Mouse (Mus musculus) left cerebral cortex, adult 18-20 months (tissue): ENCODE measurements around the gene Ppp2r5a. TPM values are rescaled to one million over a fixed set of nuclear protein-coding genes. Genes with fewer than 3 reads are reported as not detected.

Experiments
- DNase-seq, 2 experiments: peaks; one replicate each; pipeline ENCODE4 v3.0.0; 2021 to 2022; ENCODE audit warnings: low spot score in 2 of 2, mixed read lengths in 1 of 2
- total RNA-seq, 2 experiments: library from RNA; stranded (reverse); gene quantifications; 2 replicates each; pipeline ENCODE4 v1.2.3; 2021

The Ppp2r5a gene
- total RNA-seq, 2 experiments from 2014 or later, result 89.2 to 94.1 TPM

DNA sequence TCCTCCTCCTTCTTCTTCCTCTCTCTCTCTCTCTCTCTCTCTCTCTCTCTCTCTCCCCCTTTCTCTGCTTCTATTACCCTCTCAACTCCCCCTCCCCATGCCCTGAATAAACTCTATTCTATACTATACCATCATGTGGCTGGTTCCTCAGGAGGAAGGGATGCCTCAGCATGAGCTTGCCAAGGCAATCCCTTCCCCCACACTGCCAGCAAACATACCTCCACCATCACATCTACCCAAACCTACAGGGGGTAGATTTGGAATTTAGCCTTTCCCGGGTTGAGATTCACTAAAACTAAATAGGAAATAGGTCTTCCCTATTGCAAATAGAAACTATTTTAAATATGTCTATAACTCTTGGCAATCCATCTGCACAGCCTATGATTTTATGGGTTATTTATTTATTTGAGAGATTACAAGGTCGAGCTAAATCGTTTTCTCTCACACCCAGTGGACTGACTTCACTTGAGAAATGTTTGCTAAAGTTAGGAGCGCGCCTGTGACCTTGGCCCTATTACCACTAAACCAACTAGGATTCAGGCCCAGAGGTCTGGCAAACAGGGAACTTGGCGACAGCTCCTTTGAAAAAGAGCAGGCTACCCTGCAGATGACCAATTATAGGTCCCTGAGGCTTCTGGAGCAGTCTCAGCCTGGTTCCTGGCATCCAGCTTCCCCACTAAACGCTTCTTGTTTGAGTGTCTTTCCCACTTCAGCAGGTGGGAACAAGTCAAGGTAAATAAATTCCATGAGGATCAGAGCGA lies 17.1 kb upstream of the Ppp2r5a start:
- no peak for DNase-seq

- DNase-seq, result no peak
Observed at GRCm38 (mm10) chr1:191419421-191419820, 16.3 kb upstream of the Ppp2r5a start.

- no peak for DNase-seq
Observed at GRCm38 (mm10) chr1:191418936-191419335, 15.9 kb upstream of the Ppp2r5a start.

GRCm38 (mm10) chr1:191417111-191417510 lies 14.0 kb upstream of the Ppp2r5a start:
- DNase-seq, result no peak

- DNase-seq, result no peak
Observed at GRCm38 (mm10) chr1:191416611-191417010, 13.5 kb upstream of the Ppp2r5a start.

- peak; percentile 55 to 60 for DNase-seq
Observed at GRCm38 (mm10) chr1:191414432-191414831, 11.4 kb upstream of the Ppp2r5a start.

GRCm38 (mm10) chr1:191413691-191414415 lies 10.8 kb upstream of the Ppp2r5a start:
- DNase-seq, result no peak

DNA sequence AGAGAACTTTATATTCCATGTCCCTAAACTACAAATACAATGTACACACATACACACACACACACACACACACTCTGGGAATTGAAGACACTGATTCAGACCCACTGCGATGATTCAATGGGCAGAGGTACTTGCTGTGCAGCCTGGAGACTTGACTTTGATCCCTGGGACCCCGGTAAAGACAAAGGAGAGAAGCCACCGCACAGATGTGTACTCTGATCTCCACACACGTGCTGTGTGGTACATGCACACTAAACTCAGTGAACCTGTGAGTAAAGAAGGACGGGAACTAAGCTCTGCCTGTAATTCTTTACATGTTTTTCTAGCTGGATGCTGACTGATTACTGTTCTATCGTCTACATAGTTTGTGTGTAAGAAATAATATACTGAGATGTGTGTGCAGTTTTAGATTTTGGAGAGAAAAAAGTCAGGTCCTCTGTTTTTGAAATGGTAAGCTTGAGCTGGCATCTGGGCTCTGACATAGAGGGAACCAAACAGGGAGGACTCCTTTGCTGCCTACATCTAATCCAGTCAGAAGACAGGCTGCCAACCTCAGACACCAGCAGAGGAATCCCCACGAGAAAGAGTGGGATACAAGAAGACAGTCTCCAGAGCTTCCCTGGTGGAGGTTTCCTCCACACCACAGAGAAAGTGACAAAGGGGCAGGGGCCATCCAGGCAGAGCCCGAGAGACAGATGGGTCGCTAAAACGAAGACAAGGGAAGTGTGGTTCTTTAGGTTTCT lies 7.4 kb upstream of the Ppp2r5a start:
- no peak for DNase-seq

DNA sequence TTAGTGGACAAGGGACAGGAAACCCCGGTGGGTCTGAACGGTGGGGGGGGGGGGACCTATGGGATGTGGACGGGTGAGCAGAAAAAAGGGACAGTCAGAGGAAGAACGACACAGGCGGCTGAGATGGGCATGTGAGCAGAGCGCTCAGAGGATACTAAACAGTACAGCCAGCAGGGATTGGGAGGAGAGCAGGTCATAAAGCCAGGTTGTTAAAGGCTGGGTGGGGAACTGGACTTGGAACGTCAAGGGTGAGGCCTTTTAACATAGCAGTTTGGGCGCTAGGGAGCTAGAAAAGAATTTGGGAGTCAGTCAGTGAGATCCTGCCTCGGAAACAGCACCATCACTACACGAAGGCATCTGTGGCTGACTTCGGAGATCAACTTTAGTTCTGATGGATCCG lies 4.2 kb upstream of the Ppp2r5a start:
- no peak for DNase-seq

GRCm38 (mm10) chr1:191406516-191406915 lies 3.4 kb upstream of the Ppp2r5a start:
- DNase-seq, result no peak

- no peak for DNase-seq
Observed at GRCm38 (mm10) chr1:191404721-191405329, 1.8 kb upstream of the Ppp2r5a start.

- DNase-seq, result no peak
Observed at GRCm38 (mm10) chr1:191404301-191404700, 1.2 kb upstream of the Ppp2r5a start.

GRCm38 (mm10) chr1:191402506-191402905 lies 566 bp downstream of the Ppp2r5a start:
- no peak for DNase-seq

GRCm38 (mm10) chr1:191396897-191397849 lies 5.9 kb downstream of the Ppp2r5a start:
- peak; percentile 99 for DNase-seq

DNA sequence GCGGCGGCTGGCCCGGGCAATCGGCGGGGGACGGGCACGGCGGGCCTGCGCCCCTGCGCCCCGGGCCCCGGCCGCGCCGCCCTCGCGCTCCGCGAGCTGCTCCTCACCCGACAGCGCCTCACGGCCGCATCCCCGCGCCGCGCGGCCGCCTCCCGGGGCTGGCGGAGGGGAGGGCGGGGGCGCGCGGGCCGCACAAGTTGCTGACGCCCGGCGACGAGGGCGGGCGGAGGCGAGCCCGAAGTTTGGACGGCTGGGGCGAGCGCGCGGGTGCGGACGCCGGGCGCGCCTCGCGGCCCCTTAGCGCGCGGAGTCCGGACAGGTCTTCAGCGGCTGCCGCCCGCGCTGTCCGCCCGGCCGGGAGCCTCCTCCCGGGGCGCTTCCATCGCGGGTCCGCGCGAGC lies 6.6 kb downstream of the Ppp2r5a start:
- peak; percentile 45 to 58 for DNase-seq

GRCm38 (mm10) chr1:191395871-191396433 lies 7.1 kb downstream of the Ppp2r5a start:
- no peak for DNase-seq

DNA sequence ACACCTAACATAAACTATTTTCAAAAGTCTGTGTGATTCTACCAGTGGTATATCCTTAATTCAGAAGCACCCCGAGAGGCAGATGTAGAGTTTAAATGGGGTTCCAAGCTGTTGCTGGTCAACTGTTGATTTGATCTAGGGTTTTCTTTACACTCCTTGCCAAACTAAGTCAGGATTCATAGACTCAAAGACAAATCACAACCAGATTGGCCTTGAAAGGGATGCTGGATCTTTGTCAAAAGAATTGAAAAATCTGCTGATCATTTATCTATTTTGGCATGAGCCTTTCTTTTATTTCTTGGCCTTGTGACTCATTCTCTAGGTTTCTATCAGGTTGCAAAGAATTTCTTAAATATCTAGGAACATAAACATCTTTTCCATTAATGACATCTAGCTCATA lies 7.9 kb downstream of the Ppp2r5a start:
- no peak for DNase-seq

DNA sequence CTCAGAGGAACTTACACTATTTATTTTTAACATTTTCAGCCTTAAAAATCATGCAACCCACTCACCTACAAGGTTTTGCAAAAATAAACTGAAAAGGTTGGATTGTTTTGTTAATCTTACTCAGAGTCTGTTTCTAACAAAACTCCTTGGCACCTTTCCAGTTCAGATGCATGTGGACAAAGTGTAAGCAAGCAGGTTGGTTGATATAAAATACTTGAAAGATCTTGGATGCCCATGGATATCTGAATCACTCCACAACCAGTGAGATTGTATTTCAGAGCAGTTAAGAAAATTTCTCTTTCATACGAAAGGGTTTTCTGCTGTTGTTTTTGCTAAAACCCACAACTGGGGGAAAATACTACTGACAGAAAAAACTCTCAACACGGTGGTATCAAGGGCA lies 8.9 kb downstream of the Ppp2r5a start:
- no peak for DNase-seq

- no peak for DNase-seq
Observed at GRCm38 (mm10) chr1:191393536-191393935, 9.5 kb downstream of the Ppp2r5a start.

DNA sequence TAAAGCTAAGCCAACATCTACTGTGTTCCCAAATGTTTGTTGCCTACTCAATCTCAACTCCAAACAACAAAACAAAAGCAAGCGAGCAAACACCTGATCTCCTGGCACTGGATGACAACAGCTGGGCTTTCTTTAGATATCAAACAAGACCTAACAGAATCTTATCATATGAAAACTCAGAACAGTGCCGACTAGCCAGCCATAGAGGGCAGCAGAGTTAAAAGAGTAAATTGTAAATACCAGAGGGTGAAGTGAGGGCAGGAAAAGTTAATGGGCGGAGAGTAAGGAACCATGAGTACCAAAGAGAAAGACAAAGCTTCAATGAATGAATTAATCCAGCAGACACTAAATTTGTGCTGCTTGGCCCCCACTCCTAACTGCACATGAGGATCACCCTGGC lies 11.8 kb downstream of the Ppp2r5a start:
- DNase-seq, result peak; percentile 45 to 52
